24 mouse cellular contexts compared by ENCODE assay signal in genomic region chr16:24016273-24016672, GRCm38 (mm10). TPM values are rescaled to one million over a fixed set of nuclear protein-coding genes. Genes with fewer than 3 reads are reported as not detected.
"Had no signal": no experiment of that assay in that cellular context is flagged by ENCODE, and none has a peak within 500 bp of the region (broad histone marks: within the 10 kb centered on the region; RNA-seq: fewer than 3 reads in every experiment).

No protein-coding gene starts in this region.

- H3K4me3 ChIP-seq: limb, embryonic 12.5 days; liver, embryonic 13.5 days; midbrain, embryonic 12.5 days; myocyte; neural tube, embryonic 15.5 days; stomach, embryonic 15.5 days had no signal

- ATAC-seq: liver, postnatal 0 days had no signal

- H3K4me1 ChIP-seq: limb, embryonic 12.5 days; midbrain, embryonic 12.5 days; stomach, embryonic 15.5 days had no signal

- DNase-seq: kidney, adult 8-10 months; kidney, postnatal 36 days; layer of hippocampus, adult 9-11 months; layer of hippocampus, postnatal 36 days; liver; liver, embryonic 13.5 days; liver, postnatal 0 days; right cerebral cortex, postnatal 4 days; thymus, postnatal 4 days had no signal

RNA-seq across cellular contexts. Expression of gene Gm37419, which starts 28.0 kb away (rescaled TPM):
- total RNA-seq: layer of hippocampus, adult 18-20 months; layer of hippocampus, postnatal 36 days; left cerebral cortex, adult 8-10 months; left cerebral cortex, postnatal 36 days; megakaryocyte-erythroid progenitor cell, adult 5-6 weeks; midbrain, postnatal 0 days had no signal
- polyA plus RNA-seq: kidney, postnatal 0 days; limb, embryonic 12.5 days; liver, embryonic 13.5 days; liver, postnatal 0 days; lung, embryonic 16.5 days; midbrain, embryonic 12.5 days; midbrain, postnatal 0 days; myocyte; neural tube, embryonic 11.5 days; neural tube, embryonic 15.5 days; spleen, adult 2 months; stomach, embryonic 15.5 days; testis, adult 2 months had no signal
